Mouse (Mus musculus): ENCODE measurements around the gene Dbn1.

GRCm38 (mm10) chr13:55523278-55523677, 35.4 kb upstream of the Dbn1 start:
- TF ChIP-seq CTCF (IDR thresholded peaks at IDR 0.05; ENCODE audit: low read depth, low read length) (no peak), POLR2A (IDR thresholded peaks at IDR 0.05; ENCODE audit: borderline replicate concordance, low read depth, low read length) (no peak)

Measured in bone marrow macrophage, adult 2 months (primary cell).